Mouse (Mus musculus) frontal cortex, adult 2 months (tissue): ENCODE data around the gene Herpud2. TPM values are rescaled to one million over a fixed set of nuclear protein-coding genes. Genes with fewer than 3 reads are reported as not detected.

ENCODE experiments used
- polyA plus RNA-seq: library from polyadenylated mRNA; depleted of rRNA; stranded (reverse); fragments of >200 nt; gene quantifications from 2 replicates; pipeline ENCODE4 v1.2.3, GENCODE M21; 2012; rRNA removed

Herpud2 gene
- polyA plus RNA-seq, 1 experiment, result 40.5 TPM

Other genes starting within 250 kb of the Herpud2 start
- gene Gm10181, start 62.4 kb downstream of the Herpud2 start, polyA plus RNA-seq, result not detected in 2 replicates
- gene Sept7, start 100.6 kb upstream of the Herpud2 start, polyA plus RNA-seq, result 244 and 267 TPM in 2 replicates